Mouse (Mus musculus) ovary, postnatal 14 days (tissue): Measurements from ENCODE around the gene Herc4.
"Not testable (repeated sequence)": the region's sequence is repeated elsewhere in the genome, so short reads cannot be mapped to it uniquely, and the experiment has no call there.

Experiments used
- DNase-seq: peaks from one replicate; pipeline ENCODE4 v3.0.0; 2022; ENCODE audit warnings: low spot score

Gene Herc4

GRCm38 (mm10) chr10:63351099-63351498, 107.5 kb downstream of the Herc4 start:
- not testable (repeated sequence) for DNase-seq

- no peak for DNase-seq
Observed at GRCm38 (mm10) chr10:63352111-63352510, 108.5 kb downstream of the Herc4 start.

DNA sequence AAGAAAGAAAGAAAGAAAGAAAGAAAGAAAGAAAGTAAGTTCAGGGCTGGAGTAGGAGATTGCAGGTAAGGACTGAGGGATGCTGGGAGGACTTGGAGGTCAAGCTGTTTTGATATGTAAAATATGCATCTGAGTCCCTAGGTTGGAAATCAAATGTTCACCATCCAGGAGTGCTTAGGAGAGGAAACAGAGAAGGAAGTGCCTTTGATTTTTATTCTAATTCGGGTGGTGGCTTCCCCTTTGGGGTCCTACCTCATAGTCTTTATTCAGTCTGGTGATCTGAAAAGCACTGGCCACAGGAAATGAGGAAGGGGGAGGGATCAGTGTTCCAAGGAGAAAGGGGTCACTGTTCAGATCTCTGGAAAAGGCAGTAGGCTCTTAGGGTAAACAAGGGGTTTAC, 116.9 kb downstream of the Herc4 start:
- no peak for DNase-seq

DNA sequence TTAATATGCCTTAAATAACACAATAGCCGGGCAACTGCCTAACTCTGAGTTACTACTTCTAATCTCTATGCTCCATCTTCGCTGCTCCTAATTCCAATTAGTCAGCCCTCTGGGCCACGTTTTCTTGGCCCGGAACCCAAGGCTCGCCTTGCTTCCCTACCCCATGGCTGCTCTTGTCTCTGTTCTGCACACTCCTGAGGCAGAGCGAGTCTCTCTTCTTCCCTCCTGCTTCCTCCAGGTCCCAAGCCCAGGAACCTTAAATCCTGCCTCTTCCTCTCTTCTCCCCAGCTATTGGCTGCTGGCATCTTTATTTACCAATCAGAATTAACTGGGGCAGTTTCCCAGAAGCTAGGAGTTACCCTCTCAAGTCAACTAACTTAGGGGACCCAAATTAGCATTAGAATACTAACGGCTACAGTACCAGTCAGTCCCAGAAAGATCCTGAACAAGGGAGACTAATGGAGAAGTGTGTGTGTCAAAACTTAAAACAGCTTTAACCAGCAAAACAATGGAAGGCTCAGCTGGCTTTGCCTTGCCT, 122.4 kb downstream of the Herc4 start:
- DNase-seq: no peak

DNA sequence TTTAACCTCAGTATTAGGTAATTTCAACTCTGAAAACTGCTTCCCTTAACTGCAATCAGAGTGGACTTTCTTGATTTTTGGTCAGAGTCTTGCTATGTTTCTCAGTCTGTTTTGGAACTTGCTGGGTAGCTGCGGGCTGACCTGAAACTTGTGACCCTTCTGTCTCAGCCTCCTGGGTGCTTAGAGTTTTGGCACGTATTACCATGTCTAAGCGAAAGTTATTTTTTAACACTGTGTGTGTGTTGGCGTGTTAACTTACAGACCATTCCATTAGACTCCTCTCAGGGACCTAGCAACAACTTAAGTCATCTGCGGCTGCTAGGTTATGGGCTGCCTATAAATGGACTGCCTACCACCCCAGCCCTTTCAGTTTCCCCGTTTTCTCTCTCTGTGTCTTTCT, 123.8 kb downstream of the Herc4 start:
- no peak for DNase-seq
